Mouse (Mus musculus) ES-E14 (cell line): Measurements from ENCODE around the gene Dscam.

Experiments used
- MAFK ChIP-seq: IDR thresholded peaks from 2 replicates; pipeline ENCODE4 v1.6.1; 2014; ENCODE audit warnings: mild to moderate bottlenecking, low read depth, low read length, inconsistent platforms; ENCODE audit not compliant: insufficient read depth
- ZC3H11A ChIP-seq: IDR thresholded peaks from 2 replicates; pipeline ENCODE4 v1.6.1; 2012; ENCODE audit warnings: low read depth, mild to moderate bottlenecking, inconsistent platforms, low read length, borderline replicate concordance

GRCm38 (mm10) chr16:96651444-96651843 is 519.1 kb downstream of the Dscam start:
- no peak for TF ChIP-seq MAFK
- no peak for TF ChIP-seq ZC3H11A
